Mouse (Mus musculus) cerebellum, postnatal 36 days (tissue): Measurements from ENCODE around the gene Eef2k.
"Not testable (repeated sequence)": the region's sequence is repeated elsewhere in the genome, so short reads cannot be mapped to it uniquely, and the experiment has no call there.

Experiments used
- DNase-seq, 2 experiments: peaks; one replicate each; pipeline ENCODE4 v3.0.0; 2021 to 2022; ENCODE audit warnings: mixed read lengths in 2 of 2

Eef2k gene

GRCm38 (mm10) chr7:120882674-120883073 is 40.0 kb downstream of the Eef2k start:
- no peak for DNase-seq

GRCm38 (mm10) chr7:120883523-120884290 is 41.1 kb downstream of the Eef2k start:
- no peak for DNase-seq

DNA sequence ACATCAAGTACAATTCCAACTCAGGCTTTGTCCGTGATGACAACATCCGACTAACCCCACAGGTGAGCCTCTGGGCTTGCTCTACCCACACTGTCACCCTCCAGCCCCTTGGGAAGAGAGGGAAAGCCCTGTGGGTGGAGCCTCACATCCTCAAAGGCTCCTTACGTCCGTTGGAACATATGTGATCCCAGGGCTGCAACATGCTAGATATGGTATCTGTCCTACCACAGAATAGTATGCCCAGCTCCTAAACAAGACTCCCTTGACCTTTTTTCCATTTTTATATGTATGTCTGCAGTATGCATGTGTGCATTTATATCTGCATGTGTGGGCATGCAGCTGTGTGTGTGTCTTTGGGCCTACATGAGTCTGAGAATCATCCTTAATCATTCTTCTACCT is 42.1 kb downstream of the Eef2k start:
- DNase-seq, result no peak

- DNase-seq, result no peak
Observed at GRCm38 (mm10) chr7:120893123-120893522, 50.5 kb downstream of the Eef2k start.

GRCm38 (mm10) chr7:120897054-120897453 is 54.4 kb downstream of the Eef2k start:
- no peak for DNase-seq

- DNase-seq, result peak; percentile 50 to 54
Observed at GRCm38 (mm10) chr7:120897711-120898335, 55.2 kb downstream of the Eef2k start.

DNA sequence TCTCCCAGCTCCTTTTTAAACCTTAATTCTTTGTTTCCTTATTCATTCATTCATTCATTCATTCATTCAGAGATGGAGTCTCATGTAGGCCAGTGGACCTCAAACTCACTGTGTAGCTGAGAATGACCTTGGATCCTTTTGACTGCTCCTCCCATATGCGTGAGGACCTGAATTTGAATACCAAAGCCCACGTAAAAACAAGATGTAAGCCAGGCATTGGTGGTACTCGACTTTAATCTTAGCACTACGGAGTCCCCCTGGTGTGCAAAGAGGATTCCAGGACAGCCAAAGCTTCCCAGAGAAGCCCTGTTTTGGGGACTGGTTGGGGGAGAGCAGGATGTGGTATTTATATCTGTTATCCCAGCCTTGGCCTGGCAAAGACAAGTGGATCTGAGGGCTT is 57.6 kb downstream of the Eef2k start:
- DNase-seq, result no peak

GRCm38 (mm10) chr7:120901701-120902100 is 59.1 kb downstream of the Eef2k start:
- DNase-seq, result no peak

DNA sequence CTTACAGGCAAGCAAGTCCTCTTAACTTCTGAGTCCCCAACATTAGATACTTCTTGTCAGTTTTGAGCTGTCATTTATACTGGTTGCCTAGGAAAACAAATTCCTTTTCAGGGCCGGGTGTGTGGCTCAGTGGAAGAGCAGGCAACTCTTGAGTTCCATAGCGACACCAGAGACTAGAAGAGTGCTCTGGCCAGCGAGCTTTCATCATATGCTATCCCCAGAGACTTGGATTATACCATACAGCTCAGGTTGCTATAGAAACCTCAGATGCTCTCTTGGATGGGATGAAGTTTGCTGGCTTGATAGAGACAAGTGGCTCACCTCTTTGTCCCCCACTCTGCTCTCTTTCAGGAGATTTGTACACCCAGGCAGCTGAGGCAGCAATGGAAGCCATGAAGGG is 60.3 kb downstream of the Eef2k start:
- DNase-seq, result no peak

DNA sequence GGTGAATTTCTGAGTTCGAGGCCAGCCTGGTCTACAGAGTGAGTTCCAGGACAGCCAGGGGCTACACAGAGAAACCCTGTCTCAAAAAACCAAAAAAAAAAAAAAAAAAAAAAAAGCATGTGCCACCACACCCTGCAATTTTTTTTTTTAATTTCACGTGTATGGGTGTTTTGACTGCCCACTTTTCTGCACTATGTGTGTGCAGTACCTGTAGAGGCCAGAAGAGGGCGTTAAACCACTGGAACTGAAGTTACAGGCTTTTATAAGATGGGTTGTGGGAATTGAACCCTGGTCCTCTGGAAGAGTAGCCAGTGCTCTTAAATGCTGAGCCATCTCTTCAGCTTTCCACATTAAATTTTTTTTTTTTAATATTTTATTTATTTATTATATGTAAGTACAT is 67.5 kb downstream of the Eef2k start:
- DNase-seq, result not testable (repeated sequence)

GRCm38 (mm10) chr7:120911268-120911667 is 68.6 kb downstream of the Eef2k start:
- not testable (repeated sequence) for DNase-seq

DNA sequence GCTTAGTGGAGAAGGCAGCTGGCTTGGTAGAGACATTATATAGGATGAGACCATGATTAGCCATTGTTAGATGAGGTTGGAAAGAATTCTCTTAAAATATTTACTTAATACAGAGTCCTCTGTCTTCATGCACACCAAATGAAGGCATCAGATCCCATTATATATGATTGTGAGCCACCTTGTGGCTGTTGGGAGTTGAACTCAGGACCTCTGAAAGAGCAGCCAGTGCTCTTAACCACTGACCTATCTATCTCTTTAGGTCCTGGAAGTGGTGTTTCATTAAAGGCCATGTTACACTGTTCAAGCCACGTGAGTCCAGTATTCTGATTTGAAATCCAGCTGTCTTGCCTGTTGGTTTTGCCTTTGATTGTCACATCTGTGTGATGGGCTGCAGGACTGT is 70.7 kb downstream of the Eef2k start:
- peak in 1 of 2 experiments; percentile 21 for DNase-seq

- DNase-seq, result no peak
Observed at GRCm38 (mm10) chr7:120916262-120916875, 73.7 kb downstream of the Eef2k start.

GRCm38 (mm10) chr7:120917279-120917591 is 74.6 kb downstream of the Eef2k start:
- DNase-seq, result no peak

DNA sequence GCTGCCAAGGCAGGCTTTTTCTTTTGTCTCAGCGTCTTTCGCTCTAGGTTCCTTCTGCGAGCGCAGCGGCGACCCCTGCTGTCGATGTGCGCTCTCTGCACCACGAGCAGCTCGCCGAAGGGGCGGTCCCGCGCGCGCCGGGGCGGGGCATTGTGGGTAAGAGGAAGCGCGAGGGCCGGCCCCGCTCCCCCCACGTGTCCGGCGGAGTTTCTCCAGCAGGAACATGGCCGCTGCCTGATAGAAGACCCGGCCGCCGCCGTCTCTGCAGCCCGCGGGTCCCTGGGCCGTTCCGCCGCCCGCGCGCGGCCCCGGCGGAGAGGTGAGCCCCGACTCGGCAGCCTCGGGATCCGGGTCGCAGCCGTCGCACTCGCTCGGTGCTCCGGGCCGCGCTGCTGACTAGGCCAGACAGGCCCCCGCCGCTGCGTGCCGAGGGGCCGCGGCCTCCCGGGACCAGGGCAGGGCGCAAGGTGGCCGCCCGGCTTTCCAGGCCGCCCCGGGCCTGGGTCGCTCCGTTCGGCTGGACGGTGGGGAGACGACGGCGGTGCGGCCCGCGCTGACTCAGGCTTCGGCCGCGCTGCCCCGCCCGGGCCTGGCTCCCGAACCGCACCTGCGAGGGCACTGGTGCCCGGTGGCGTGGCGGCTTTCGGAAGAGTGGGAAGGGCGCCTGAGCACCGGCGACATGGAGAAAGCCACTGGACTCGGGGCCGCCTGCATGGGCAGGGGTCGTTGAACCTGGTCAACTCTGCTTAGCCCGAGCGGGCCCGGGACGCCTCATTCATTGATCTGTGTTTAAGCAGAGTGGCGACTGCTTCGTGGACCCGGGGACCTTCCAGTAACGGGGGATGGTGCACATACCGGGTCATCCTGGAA is 75.2 kb downstream of the Eef2k start, which contains the start of gene Polr3e:
Polr3e (plus strand) TSS at position 153 of the 870 bp plus-strand sequence.
- DNase-seq, result peak; percentile 99 to 100

GRCm38 (mm10) chr7:120918526-120918962 is 75.9 kb downstream of the Eef2k start:
- DNase-seq, result peak; percentile 40 to 75

DNA sequence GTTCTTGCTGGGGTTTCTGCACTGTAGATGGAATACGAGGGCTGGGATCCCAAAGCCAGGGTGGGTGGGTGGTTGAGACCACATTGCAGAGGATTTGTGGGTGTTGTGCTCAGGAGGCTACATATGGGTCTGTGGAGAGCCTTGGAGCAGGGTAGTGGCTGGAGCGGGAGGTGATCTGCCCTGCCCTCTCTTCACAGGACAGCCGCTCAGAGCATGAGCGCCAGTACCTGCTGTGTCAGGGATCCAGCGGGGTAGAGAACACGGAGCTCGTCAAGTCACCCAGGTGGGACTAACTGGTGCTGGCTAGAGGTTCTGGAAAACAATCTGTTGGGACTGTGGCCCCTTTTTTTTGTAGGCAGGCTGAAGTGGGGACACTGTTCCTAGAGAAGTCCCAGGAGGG is 90.5 kb downstream of the Eef2k start:
- DNase-seq, result no peak

DNA sequence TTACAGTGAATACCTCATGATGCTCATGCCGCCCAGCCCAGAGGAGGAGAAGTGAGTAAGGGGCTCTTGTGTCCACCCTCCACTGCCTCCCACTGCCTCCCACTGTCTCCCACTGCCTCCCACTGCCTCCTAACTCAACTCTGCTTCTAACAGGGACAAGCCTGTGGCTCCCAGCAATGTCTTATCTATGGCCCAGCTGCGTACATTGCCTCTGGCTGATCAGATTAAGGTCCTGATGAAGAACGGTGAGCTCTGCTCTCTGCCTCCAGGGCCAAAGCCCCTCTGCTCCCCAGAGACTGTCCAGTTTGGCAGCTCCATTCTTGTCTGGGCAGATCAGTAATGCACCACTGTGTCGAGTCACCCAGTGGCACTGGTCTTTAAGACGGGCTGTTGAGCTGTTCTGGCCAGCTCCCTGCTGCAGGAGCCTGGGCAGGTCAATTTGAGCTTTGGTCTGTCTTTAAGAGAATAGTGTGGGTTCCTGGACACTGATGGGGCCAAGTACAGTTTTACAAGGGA is 91.1 kb downstream of the Eef2k start:
- DNase-seq, result no peak

- peak; percentile 29 to 40 for DNase-seq
Observed at GRCm38 (mm10) chr7:120934716-120935115, 92.1 kb downstream of the Eef2k start.

DNA sequence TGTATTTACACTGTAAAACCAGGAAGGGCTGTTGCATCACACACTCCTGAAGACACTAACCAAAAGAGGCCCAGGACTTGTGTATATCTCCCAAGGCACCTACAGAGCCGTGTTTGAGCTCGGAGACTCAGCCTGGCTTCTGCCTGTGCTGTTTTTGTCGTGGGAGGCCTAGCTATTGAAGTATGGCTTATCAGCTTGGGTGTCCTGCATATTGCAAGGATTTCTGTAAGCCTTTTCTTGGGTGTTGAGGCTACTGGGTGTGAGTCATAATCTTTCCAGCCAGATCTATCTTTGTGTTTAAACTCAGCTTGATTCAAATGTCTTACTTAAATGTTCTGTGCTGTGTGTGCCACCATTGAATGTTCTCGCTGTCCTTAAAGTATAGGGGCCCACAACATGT is 93.9 kb downstream of the Eef2k start:
- DNase-seq, result no peak

GRCm38 (mm10) chr7:120938206-120938605 is 95.6 kb downstream of the Eef2k start:
- DNase-seq, result no peak

GRCm38 (mm10) chr7:120940343-120940742 is 97.7 kb downstream of the Eef2k start:
- no peak for DNase-seq

DNA sequence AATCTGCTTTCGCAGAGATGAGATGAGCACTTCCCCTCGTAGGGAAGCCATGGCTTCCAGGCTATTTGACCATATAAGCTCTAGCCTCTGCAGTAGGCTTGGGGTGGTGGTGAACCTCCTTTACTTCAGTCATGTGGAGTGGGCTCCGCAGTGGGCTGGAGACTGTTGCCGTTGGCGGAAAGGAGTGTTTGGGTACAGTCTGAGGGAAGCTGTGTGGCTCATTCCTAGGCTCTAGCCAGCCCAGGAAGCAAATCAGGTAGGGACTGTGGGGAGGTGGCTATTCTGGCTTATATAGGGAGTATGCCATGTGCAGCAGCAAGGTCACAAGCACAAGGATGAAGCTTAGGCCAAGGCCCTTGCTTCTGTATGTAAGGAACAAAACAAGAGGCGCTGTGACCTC is 98.6 kb downstream of the Eef2k start:
- DNase-seq, result no peak
